Mouse (Mus musculus) bone marrow macrophage, adult 2 months (primary cell): ENCODE results near the gene Gp9. TPM values are rescaled to one million over a fixed set of nuclear protein-coding genes. Genes with fewer than 3 reads are reported as not detected.

ENCODE experiments used
- H3K27ac ChIP-seq: 2 replicates; pipeline ENCODE4 v1.5.1; 2012; ENCODE audit warnings: low read depth, low read length; ENCODE audit not compliant: insufficient read depth
- H3K4me1 ChIP-seq: 2 replicates; pipeline ENCODE4 v1.6.1; 2012; ENCODE audit warnings: low read length; ENCODE audit not compliant: control insufficient read depth, insufficient read depth
- H3K4me3 ChIP-seq: 2 replicates; pipeline ENCODE4 v1.5.1; 2012; ENCODE audit warnings: mild to moderate bottlenecking, low read length, moderate library complexity; ENCODE audit not compliant: insufficient read depth
- CTCF ChIP-seq: IDR thresholded peaks from 2 replicates; pipeline ENCODE4 v1.5.1; 2012; ENCODE audit warnings: low read depth, mild to moderate bottlenecking, low read length, moderate library complexity
- POLR2A ChIP-seq: IDR thresholded peaks from 2 replicates; pipeline ENCODE4 v1.6.1; 2012; ENCODE audit warnings: mild to moderate bottlenecking, low read depth, low read length, borderline replicate concordance
- polyA plus RNA-seq: library from polyadenylated mRNA; stranded (reverse); fragments of >200 nt; gene quantifications from 2 replicates; pipeline ENCODE4 v1.2.4, GENCODE M21; 2012; ENCODE audit not compliant: missing spikeins, insufficient read depth, insufficient read length

The Gp9 gene
- polyA plus RNA-seq, 1 experiment = not detected

- no peak for TF ChIP-seq POLR2A
- TF ChIP-seq CTCF = no peak
- H3K4me1 ChIP-seq = peaks cover 2% of the 10 kb centered on the region; the same call in 1 of the 2 replicates
- H3K27ac ChIP-seq = no peak overlapping the region
- H3K4me3 ChIP-seq = no peak overlapping the region
Measured at GRCm38 (mm10) chr6:87796251-87796880, 18.5 kb downstream of the Gp9 start.

DNA sequence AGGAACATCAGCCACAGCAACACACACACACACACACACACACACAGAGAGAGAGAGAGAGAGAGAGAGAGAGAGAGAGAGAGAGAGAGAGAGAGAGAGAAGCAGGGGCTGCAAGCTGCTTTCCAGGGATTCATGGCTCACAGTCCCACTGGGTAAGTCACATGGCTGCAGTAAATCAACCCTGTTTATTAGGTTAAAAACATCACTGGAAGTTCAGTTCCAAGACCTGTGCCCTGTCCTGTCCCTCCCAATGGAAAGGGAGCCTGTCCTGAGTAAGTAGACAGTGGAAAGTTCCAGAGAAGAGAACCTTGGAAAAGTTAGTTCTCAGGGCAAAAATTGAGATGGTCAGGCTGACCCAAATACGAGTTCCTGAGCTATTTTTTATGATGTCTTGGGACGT is 19.4 kb downstream of the Gp9 start:
- H3K4me1 ChIP-seq = peaks cover 5% of the 10 kb centered on the region
- H3K4me3 ChIP-seq = no peak overlapping the region
- no peak for TF ChIP-seq CTCF
- TF ChIP-seq POLR2A = no peak
- no peak overlapping the region for H3K27ac ChIP-seq

- no peak for TF ChIP-seq CTCF
- no peak for TF ChIP-seq POLR2A
- no peak overlapping the region for H3K27ac ChIP-seq
- H3K4me3 ChIP-seq = no peak overlapping the region
- peaks cover 15% of the 10 kb centered on the region for H3K4me1 ChIP-seq
Measured at GRCm38 (mm10) chr6:87799576-87799975, 21.7 kb downstream of the Gp9 start.

GRCm38 (mm10) chr6:87802462-87802861 is 24.6 kb downstream of the Gp9 start:
- H3K4me3 ChIP-seq = no peak overlapping the region
- TF ChIP-seq POLR2A = no peak
- TF ChIP-seq CTCF = no peak
- no peak overlapping the region for H3K27ac ChIP-seq
- peaks cover 37% of the 10 kb centered on the region for H3K4me1 ChIP-seq

- Histone ChIP-seq H3K4me3 (no peak overlapping the region), H3K27ac (no peak overlapping the region), H3K4me1 (peaks cover 52% of the 10 kb centered on the region)
- TF ChIP-seq POLR2A (no peak), CTCF (no peak)
Measured at GRCm38 (mm10) chr6:87804036-87804435, 26.2 kb downstream of the Gp9 start.

DNA sequence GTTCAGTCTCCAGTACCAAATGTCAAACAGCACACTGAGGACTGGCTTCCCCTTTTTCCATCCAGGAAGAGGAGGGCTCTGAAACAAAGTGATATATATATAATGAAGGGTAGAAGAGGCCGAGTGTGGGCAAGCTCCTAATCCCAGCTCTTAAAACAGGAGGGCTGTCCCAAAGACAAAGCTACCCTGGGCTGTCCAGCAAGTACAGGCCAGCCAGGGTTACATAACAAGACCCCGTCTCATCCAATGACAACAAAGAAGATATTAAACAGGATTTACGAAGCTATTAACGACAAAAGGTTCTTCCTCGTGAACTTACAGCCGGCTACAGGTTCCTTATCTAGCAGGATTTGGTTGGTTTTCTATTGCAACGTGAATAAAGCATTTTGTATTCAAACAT is 27.0 kb downstream of the Gp9 start:
- TF ChIP-seq POLR2A = no peak
- TF ChIP-seq CTCF = no peak
- no peak overlapping the region for H3K4me3 ChIP-seq
- H3K4me1 ChIP-seq = peaks cover 59% of the 10 kb centered on the region
- no peak overlapping the region for H3K27ac ChIP-seq

GRCm38 (mm10) chr6:87805448-87805847 is 27.6 kb downstream of the Gp9 start:
- TF ChIP-seq CTCF (no peak), POLR2A (no peak)
- Histone ChIP-seq H3K27ac (peak overlapping the region; percentile 56), H3K4me3 (no peak overlapping the region), H3K4me1 (peaks cover 64% of the 10 kb centered on the region)

GRCm38 (mm10) chr6:87806028-87806427 is 28.2 kb downstream of the Gp9 start:
- peak overlapping the region; percentile 56 for H3K27ac ChIP-seq

DNA sequence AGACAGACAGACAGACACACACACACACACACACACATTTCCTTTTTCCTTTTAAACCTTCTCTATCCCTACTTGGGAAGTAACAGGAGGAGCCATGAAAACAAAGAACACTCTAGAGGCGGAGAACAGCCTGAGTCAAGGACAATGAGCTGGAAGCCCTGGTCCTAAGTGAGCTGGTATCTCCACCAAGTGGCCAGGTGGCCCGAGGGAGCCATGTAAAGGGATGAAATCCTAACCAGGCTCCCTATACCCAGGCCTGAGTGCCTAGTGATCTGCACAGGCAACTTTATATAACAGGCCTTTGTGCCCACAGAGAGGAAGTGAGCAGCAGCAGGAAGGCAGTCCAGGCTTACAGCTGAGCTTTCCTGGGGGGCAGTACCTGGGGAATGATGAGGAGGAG is 29.0 kb downstream of the Gp9 start:
- Histone ChIP-seq H3K4me1 (peaks cover 64% of the 10 kb centered on the region), H3K27ac (peak overlapping the region; percentile 58), H3K4me3 (no peak overlapping the region)
- TF ChIP-seq POLR2A (no peak), CTCF (no peak)

More at GRCm38 (mm10) chr6:87806028-87806427, 28.2 kb downstream of the Gp9 start:
- Histone ChIP-seq H3K4me1 (peaks cover 64% of the 10 kb centered on the region), H3K4me3 (no peak overlapping the region)
- TF ChIP-seq POLR2A (no peak), CTCF (no peak)

GRCm38 (mm10) chr6:87807735-87808440 is 30.0 kb downstream of the Gp9 start:
- peaks cover 63% of the 10 kb centered on the region for H3K4me1 ChIP-seq
- TF ChIP-seq POLR2A = no peak
- TF ChIP-seq CTCF = no peak
- no peak overlapping the region for H3K4me3 ChIP-seq
- H3K27ac ChIP-seq = no peak overlapping the region; the same call in 1 of the 2 replicates
